Mouse (Mus musculus) liver, embryonic 14.5 days (tissue): ENCODE data around the gene Calhm1.

Source experiments
- CTCF ChIP-seq: IDR thresholded peaks from 2 replicates; pipeline ENCODE4 v1.5.1; 2016; ENCODE audit warnings: antibody characterized with exemption, low read depth, control low read depth
- EP300 ChIP-seq: IDR thresholded peaks from 2 replicates; pipeline ENCODE4 v1.6.1; 2016; ENCODE audit warnings: antibody characterized with exemption, low read depth

DNA sequence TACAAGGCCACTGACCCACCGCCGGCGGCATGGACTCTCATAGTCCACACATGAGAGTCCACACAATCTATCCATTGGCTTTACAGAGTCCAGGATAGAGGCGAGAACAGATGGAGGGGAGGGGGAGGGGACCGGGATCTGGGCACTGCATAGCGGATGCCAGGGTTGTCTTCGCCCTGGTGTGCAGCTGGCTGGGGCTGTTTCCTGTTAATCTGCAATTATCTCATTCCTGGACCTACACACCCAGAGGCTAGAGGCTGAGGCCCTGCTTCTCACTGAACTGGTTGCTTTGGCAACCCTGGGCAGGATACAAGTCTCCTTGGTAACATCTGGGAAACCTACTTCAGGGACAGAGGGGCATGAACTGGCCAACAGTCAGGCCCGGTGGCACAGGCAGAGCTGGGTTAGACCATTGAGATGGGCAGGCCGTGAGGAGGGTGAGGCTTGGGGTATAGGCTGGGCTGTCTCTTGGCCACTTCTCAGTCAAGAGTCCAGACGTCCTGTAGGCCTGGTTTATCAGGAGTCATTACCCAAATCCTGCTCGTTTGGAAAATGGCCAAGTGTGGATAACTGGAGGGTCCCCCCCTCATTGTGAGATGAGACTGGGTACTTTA is 44.6 kb upstream of the Calhm1 start:
- TF ChIP-seq CTCF (no peak), EP300 (no peak)
